17 mouse cellular contexts compared by ENCODE assay signal in genomic region chr2:152622953-152623352, GRCm38 (mm10). TPM values are rescaled to one million over a fixed set of nuclear protein-coding genes. Genes with fewer than 3 reads are reported as not detected.
"Had no signal": no experiment of that assay in that cellular context is flagged by ENCODE, and none has a peak within 500 bp of the region (broad histone marks: within the 10 kb centered on the region; RNA-seq: fewer than 3 reads in every experiment).

Gene Defb25, minus strand, starts transcription at chr2:152623053.

- ATAC-seq: midbrain, embryonic 16.5 days had no signal

- DNase-seq: lung, adult 18-20 months; lung, embryonic 14.5 days; lung, postnatal 10 days; lung, postnatal 4 days; midbrain, embryonic 14.5 days; right cerebral cortex, postnatal 14 days; thymus, adult 2 months; thymus, postnatal 25 days; thymus, postnatal 4 days had no signal

- H3K9ac ChIP-seq: lung, embryonic 14.5 days; midbrain, embryonic 12.5 days; neural tube, embryonic 12.5 days; stomach, embryonic 15.5 days had no signal

- H3K4me2 ChIP-seq: lung, embryonic 14.5 days; midbrain, embryonic 12.5 days; neural tube, embryonic 12.5 days; stomach, embryonic 15.5 days had no signal

- H3K4me3 ChIP-seq: midbrain, embryonic 10.5 days; midbrain, embryonic 12.5 days; neural tube, embryonic 12.5 days; stomach, embryonic 15.5 days had no signal

- H3K9me3 ChIP-seq: midbrain, embryonic 10.5 days; midbrain, embryonic 12.5 days; neural tube, embryonic 12.5 days; stomach, embryonic 15.5 days had no signal

- H3K27ac ChIP-seq: midbrain, embryonic 10.5 days; midbrain, embryonic 12.5 days; neural tube, embryonic 12.5 days; stomach, embryonic 15.5 days; stomach, postnatal 0 days had no signal

- H3K36me3 ChIP-seq: midbrain, embryonic 10.5 days; midbrain, embryonic 12.5 days; neural tube, embryonic 12.5 days; stomach, embryonic 15.5 days had no signal

RNA-seq across cellular contexts. Expression of gene Defb25, which starts in this region (rescaled TPM):
- polyA plus RNA-seq: midbrain, embryonic 10.5 days; midbrain, embryonic 12.5 days; midbrain, embryonic 14.5 days; midbrain, embryonic 16.5 days; neural tube, embryonic 12.5 days; neural tube, embryonic 14.5 days; testis, adult 2 months had no signal
